Mouse (Mus musculus): ENCODE measurements at regions not wholly inside any gene's neighbourhood (a gene's known extent, or its start where the extent isn't known, plus 50 kb on each side); places are given as distances from the start of the nearest gene placed in this dataset.

- H3K4me1 ChIP-seq: no peaks in the 10 kb centered on the region
- no peaks in the 10 kb centered on the region for H3K36me3 ChIP-seq
- no peak overlapping the region for H3K4me3 ChIP-seq
- H3K27ac ChIP-seq (replicated peaks): no peak overlapping the region
- H3K27me3 ChIP-seq (ENCODE audit: low read depth, poor library complexity, severe bottlenecking): no peaks in the 10 kb centered on the region
- 86% methylated on average over 3 of the region's 3 CpGs for WGBS
- H3K9me3 ChIP-seq (replicated peaks): no peaks in the 10 kb centered on the region
- DNase-seq (ENCODE audit: low spot score): no peak
Observed at GRCm38 (mm10) chr8:98403645-98404032, 1012.6 kb downstream of the Cdh8 start.

GRCm38 (mm10) chr8:98402852-98403644, 1013.2 kb downstream of the Cdh8 start:
- H3K4me3 ChIP-seq: no peak overlapping the region
- H3K27me3 ChIP-seq (ENCODE audit: low read depth, poor library complexity, severe bottlenecking): no peaks in the 10 kb centered on the region
- no peaks in the 10 kb centered on the region for H3K9me3 ChIP-seq (replicated peaks)
- no peaks in the 10 kb centered on the region for H3K4me1 ChIP-seq
- DNase-seq (ENCODE audit: low spot score): no peak
- H3K27ac ChIP-seq (replicated peaks): no peak overlapping the region
- 90% methylated on average over 11 of the region's 11 CpGs for WGBS
- no peaks in the 10 kb centered on the region for H3K36me3 ChIP-seq

GRCm38 (mm10) chr8:98381815-98382214, 1034.5 kb downstream of the Cdh8 start:
- Histone ChIP-seq H3K27me3 (ENCODE audit: low read depth, poor library complexity, severe bottlenecking) (no peaks in the 10 kb centered on the region), H3K4me3 (no peak overlapping the region), H3K9me3 (replicated peaks) (no peaks in the 10 kb centered on the region), H3K27ac (replicated peaks) (no peak overlapping the region), H3K36me3 (no peaks in the 10 kb centered on the region), H3K4me1 (no peaks in the 10 kb centered on the region)
- DNase-seq (ENCODE audit: low spot score): no peak
- WGBS: 86% methylated on average over 2 of the region's 2 CpGs

- Histone ChIP-seq H3K36me3 (no peaks in the 10 kb centered on the region), H3K27me3 (ENCODE audit: low read depth, poor library complexity, severe bottlenecking) (no peaks in the 10 kb centered on the region), H3K4me3 (no peak overlapping the region), H3K4me1 (no peaks in the 10 kb centered on the region), H3K27ac (replicated peaks) (no peak overlapping the region), H3K9me3 (replicated peaks) (no peaks in the 10 kb centered on the region)
- WGBS: 91% methylated on average over 1 of the region's 1 CpGs
- no peak for DNase-seq (ENCODE audit: low spot score)
Observed at GRCm38 (mm10) chr8:98380387-98380786, 1035.9 kb downstream of the Cdh8 start.

GRCm38 (mm10) chr8:98377743-98378142, 1038.5 kb downstream of the Cdh8 start:
- no peak overlapping the region for H3K4me3 ChIP-seq
- no peaks in the 10 kb centered on the region for H3K9me3 ChIP-seq (replicated peaks)
- H3K27ac ChIP-seq (replicated peaks): no peak overlapping the region
- no peak for DNase-seq (ENCODE audit: low spot score)
- no peaks in the 10 kb centered on the region for H3K4me1 ChIP-seq
- H3K27me3 ChIP-seq (ENCODE audit: low read depth, poor library complexity, severe bottlenecking): no peaks in the 10 kb centered on the region
- no peaks in the 10 kb centered on the region for H3K36me3 ChIP-seq

- no peaks in the 10 kb centered on the region for H3K27me3 ChIP-seq (ENCODE audit: low read depth, poor library complexity, severe bottlenecking)
- 42% methylated on average over 3 of the region's 4 CpGs for WGBS
Observed at GRCm38 (mm10) chr8:98372711-98373420, 1043.4 kb downstream of the Cdh8 start.

GRCm38 (mm10) chr8:98365378-98366095, 1050.7 kb downstream of the Cdh8 start:
- Histone ChIP-seq H3K4me1 (no peaks in the 10 kb centered on the region), H3K27ac (replicated peaks) (no peak overlapping the region), H3K4me3 (no peak overlapping the region), H3K36me3 (no peaks in the 10 kb centered on the region), H3K27me3 (ENCODE audit: low read depth, poor library complexity, severe bottlenecking) (no peaks in the 10 kb centered on the region), H3K9me3 (replicated peaks) (no peaks in the 10 kb centered on the region)
- no peak for DNase-seq (ENCODE audit: low spot score)
- WGBS: 94% methylated on average over 6 of the region's 6 CpGs

More at GRCm38 (mm10) chr8:98372711-98373420, 1043.4 kb downstream of the Cdh8 start:
- no peak overlapping the region for H3K4me3 ChIP-seq
- H3K9me3 ChIP-seq (replicated peaks): no peaks in the 10 kb centered on the region
- no peak for DNase-seq (ENCODE audit: low spot score)
- H3K36me3 ChIP-seq: no peaks in the 10 kb centered on the region
- no peaks in the 10 kb centered on the region for H3K4me1 ChIP-seq
- H3K27ac ChIP-seq (replicated peaks): no peak overlapping the region

GRCm38 (mm10) chr8:98337279-98337678, 1079.0 kb downstream of the Cdh8 start:
- H3K4me1 ChIP-seq: no peaks in the 10 kb centered on the region
- H3K9me3 ChIP-seq (replicated peaks): no peaks in the 10 kb centered on the region
- WGBS: 92% methylated on average over 1 of the region's 1 CpGs
- H3K27me3 ChIP-seq (ENCODE audit: low read depth, poor library complexity, severe bottlenecking): no peaks in the 10 kb centered on the region
- H3K4me3 ChIP-seq: no peak overlapping the region
- H3K27ac ChIP-seq (replicated peaks): no peak overlapping the region
- DNase-seq (ENCODE audit: low spot score): no peak
- no peaks in the 10 kb centered on the region for H3K36me3 ChIP-seq

GRCm38 (mm10) chr8:98309405-98309990, 1106.8 kb downstream of the Cdh8 start:
- H3K9me3 ChIP-seq (replicated peaks): no peaks in the 10 kb centered on the region
- peak; percentile 50 for DNase-seq (ENCODE audit: low spot score)
- H3K27ac ChIP-seq (replicated peaks): no peak overlapping the region
- WGBS: 18% methylated on average over 2 of the region's 2 CpGs
- H3K36me3 ChIP-seq: no peaks in the 10 kb centered on the region
- H3K4me3 ChIP-seq: no peak overlapping the region
- H3K27me3 ChIP-seq (ENCODE audit: low read depth, poor library complexity, severe bottlenecking): peaks cover 81% of the 10 kb centered on the region
- peaks cover 22% of the 10 kb centered on the region for H3K4me1 ChIP-seq

- H3K27ac ChIP-seq (replicated peaks): no peak overlapping the region
- H3K9me3 ChIP-seq (replicated peaks): no peaks in the 10 kb centered on the region
- H3K27me3 ChIP-seq (ENCODE audit: low read depth, poor library complexity, severe bottlenecking): no peaks in the 10 kb centered on the region; the same call in 1 of the 2 replicates
- H3K4me1 ChIP-seq: peaks cover 3% of the 10 kb centered on the region
- H3K4me3 ChIP-seq: no peak overlapping the region
- no peaks in the 10 kb centered on the region for H3K36me3 ChIP-seq
- no peak for DNase-seq (ENCODE audit: low spot score)
- WGBS: 50% methylated on average over 7 of the region's 7 CpGs
Observed at GRCm38 (mm10) chr8:98294975-98295374, 1121.3 kb downstream of the Cdh8 start.

- no peaks in the 10 kb centered on the region for H3K9me3 ChIP-seq (replicated peaks)
- no peak overlapping the region for H3K4me3 ChIP-seq
- no peaks in the 10 kb centered on the region for H3K27me3 ChIP-seq (ENCODE audit: low read depth, poor library complexity, severe bottlenecking)
- no peaks in the 10 kb centered on the region for H3K4me1 ChIP-seq
- 96% methylated on average over 3 of the region's 3 CpGs for WGBS
- H3K36me3 ChIP-seq: no peaks in the 10 kb centered on the region
- no peak overlapping the region for H3K27ac ChIP-seq (replicated peaks)
- DNase-seq (ENCODE audit: low spot score): no peak
Observed at GRCm38 (mm10) chr8:98260281-98260680, 1156.0 kb downstream of the Cdh8 start.

- Histone ChIP-seq H3K27ac (replicated peaks) (no peak overlapping the region), H3K9me3 (replicated peaks) (no peaks in the 10 kb centered on the region), H3K4me3 (no peak overlapping the region), H3K4me1 (no peaks in the 10 kb centered on the region), H3K27me3 (ENCODE audit: low read depth, poor library complexity, severe bottlenecking) (no peaks in the 10 kb centered on the region), H3K36me3 (no peaks in the 10 kb centered on the region)
- WGBS: 82% methylated on average over 6 of the region's 6 CpGs
- no peak for DNase-seq (ENCODE audit: low spot score)
Observed at GRCm38 (mm10) chr8:98243328-98243926, 1172.8 kb downstream of the Cdh8 start.
